Mouse (Mus musculus) embryonic fibroblast, embryonic 13.5 days (primary cell): ENCODE results near the gene Cux1. TPM values are rescaled to one million over a fixed set of nuclear protein-coding genes. Genes with fewer than 3 reads are reported as not detected.

Source experiments
- H3K27ac ChIP-seq: 2 replicates; pipeline ENCODE4 v1.5.1; 2012; ENCODE audit warnings: low read length, control low read depth, inconsistent platforms; ENCODE audit not compliant: insufficient read depth
- H3K4me1 ChIP-seq: 2 replicates; pipeline ENCODE4 v1.6.1; 2011; ENCODE audit warnings: low read length; ENCODE audit not compliant: control insufficient read depth, insufficient read depth
- H3K4me3 ChIP-seq: 2 replicates; pipeline ENCODE4 v1.5.1; 2011; ENCODE audit warnings: mild to moderate bottlenecking, control low read depth, low read length; ENCODE audit not compliant: insufficient read depth
- CTCF ChIP-seq: IDR thresholded peaks from 2 replicates; pipeline ENCODE4 v1.5.1; 2011; ENCODE audit warnings: mild to moderate bottlenecking, control low read depth, low read length, moderate library complexity, borderline replicate concordance; ENCODE audit not compliant: insufficient read depth
- POLR2A ChIP-seq: IDR thresholded peaks from 2 replicates; pipeline ENCODE4 v1.6.1; 2011; ENCODE audit warnings: low read depth, mild to moderate bottlenecking, control low read depth, low read length, moderate library complexity
- polyA plus RNA-seq: library from polyadenylated mRNA; stranded (reverse); fragments of >200 nt; gene quantifications from 2 replicates; pipeline ENCODE4 v1.2.4, GENCODE M21; 2011; ENCODE audit warnings: low read depth; ENCODE audit not compliant: missing spikeins, insufficient read length

The Cux1 gene
- polyA plus RNA-seq, 1 experiment: 48.4 TPM

DNA sequence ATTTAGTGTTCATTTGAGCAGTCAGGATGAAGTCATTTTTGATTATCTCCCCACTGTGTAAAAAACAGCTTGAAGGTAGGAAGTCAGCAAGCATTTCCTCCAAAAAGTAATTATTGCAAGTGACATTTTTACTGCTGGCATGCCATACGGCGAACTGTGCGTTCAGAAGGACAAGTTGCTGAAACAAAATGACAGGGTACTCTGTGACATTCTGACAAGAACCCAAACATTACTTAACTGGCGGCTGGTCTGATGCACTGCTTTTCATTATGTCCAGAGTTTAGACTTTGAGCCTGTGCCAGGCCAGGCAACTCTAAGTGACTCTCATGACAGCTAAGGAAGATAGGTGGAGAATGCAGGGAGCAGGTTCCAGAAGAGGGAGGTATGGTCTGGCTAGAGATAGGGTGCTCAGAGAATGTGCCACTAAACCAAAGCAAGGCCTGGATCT, 274.3 kb downstream of the Cux1 start:
- no peaks in the 10 kb centered on the region for H3K4me1 ChIP-seq
- no peak overlapping the region for H3K27ac ChIP-seq
- TF ChIP-seq POLR2A: no peak
- no peak for TF ChIP-seq CTCF
- H3K4me3 ChIP-seq: no peak overlapping the region

DNA sequence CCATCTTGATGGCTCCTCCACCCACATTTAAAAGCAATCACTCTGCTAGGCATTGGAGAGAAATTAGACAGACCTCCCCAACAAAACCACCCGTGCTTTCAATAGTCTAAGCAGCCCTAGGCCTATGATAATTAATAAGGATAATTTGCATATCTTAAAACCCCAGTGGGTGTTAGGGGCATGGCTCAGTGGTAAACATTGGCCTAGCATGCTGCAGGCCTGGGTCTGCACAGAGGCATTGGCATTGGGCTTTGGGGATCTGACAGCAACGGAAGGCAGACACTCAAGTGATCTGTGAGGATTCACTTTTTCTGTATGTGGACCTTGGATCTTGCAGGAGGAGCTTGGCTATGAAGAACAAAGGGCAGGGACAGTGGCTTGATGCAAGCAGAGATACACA, 274.9 kb downstream of the Cux1 start:
- no peaks in the 10 kb centered on the region for H3K4me1 ChIP-seq
- TF ChIP-seq POLR2A (no peak), CTCF (no peak)
- H3K27ac ChIP-seq: no peak overlapping the region

DNA sequence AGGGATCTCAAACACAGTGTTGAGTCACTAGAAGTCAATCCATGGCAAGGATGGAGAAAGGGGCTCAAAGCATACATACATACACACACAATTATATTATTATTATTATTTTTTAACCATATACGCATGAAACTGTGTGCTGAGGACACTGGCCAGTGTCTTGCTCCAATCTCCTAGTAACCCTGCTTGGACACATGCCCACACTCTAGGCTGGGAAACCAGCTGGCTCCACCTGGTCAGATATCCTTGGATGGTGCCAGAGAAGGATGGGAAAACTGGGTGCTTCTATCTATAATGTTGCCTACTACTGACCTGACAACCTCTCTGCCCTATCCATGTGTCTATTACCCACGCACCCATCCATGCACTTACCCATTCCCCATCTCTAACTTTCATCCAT, 275.7 kb downstream of the Cux1 start:
- Histone ChIP-seq H3K4me1 (no peaks in the 10 kb centered on the region; the same call in 1 of the 2 replicates), H3K27ac (no peak overlapping the region), H3K4me3 (no peak overlapping the region)
- TF ChIP-seq POLR2A (no peak), CTCF (no peak)

More for the DNA sequence above, 274.9 kb downstream of the Cux1 start:
- no peak overlapping the region for H3K4me3 ChIP-seq

DNA sequence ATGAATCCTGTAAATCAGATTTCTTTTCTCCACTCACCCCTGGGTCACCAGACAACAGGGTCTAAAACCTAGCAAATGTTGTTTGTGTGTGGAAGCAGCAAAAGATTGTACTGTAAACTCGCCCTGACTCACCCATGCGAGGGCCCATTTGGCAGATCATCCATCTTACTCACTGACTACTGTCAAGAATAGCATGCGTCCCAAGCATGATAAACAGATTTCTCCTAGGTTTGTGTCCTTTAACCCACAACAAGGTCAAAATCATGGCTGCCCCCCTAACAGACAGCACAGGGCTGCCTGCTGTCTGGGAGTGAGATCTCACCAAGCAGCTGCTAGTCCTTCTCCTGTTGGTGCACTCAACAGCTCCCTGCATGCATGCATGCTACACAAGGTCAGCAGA, 277.5 kb downstream of the Cux1 start:
- Histone ChIP-seq H3K27ac (no peak overlapping the region), H3K4me1 (peaks cover 8% of the 10 kb centered on the region), H3K4me3 (no peak overlapping the region)
- TF ChIP-seq CTCF (no peak), POLR2A (no peak)

DNA sequence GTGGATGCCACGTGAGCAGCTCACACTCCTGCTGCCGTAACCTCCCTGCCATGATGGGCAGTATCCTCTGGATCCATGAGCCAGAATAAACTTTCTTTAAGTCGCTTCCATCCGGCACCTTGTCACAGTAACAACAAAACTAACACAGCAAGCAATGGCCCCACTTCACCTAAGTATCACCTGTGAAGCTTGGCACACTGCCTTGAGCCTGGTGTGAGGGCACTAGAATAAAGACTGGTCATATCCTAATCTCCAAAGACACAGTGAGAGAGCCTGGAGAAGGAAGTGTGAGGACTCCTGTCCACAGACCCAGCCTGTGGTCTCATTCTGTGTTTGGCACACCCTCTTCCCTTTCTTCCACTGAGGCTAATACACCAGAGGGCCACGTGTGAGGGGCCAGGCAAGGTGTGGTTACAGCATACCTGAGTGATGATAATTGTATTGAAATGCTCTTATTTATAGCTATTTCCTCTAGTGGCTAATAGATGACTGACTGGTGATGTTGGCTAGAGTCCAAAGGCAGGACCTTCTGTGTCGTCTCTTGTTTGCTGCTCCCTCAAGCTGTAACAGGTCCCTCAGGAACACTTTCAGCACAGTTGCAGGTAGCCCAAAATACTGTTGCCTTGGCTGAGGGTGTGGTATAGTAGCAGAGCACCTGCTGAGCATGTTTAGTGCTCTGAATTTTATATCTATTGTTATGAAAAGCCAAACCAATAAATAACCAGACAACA, 278.8 kb downstream of the Cux1 start:
- Histone ChIP-seq H3K4me3 (no peak overlapping the region), H3K27ac (no peak overlapping the region), H3K4me1 (peaks cover 8% of the 10 kb centered on the region)
- TF ChIP-seq CTCF (no peak), POLR2A (no peak)

DNA sequence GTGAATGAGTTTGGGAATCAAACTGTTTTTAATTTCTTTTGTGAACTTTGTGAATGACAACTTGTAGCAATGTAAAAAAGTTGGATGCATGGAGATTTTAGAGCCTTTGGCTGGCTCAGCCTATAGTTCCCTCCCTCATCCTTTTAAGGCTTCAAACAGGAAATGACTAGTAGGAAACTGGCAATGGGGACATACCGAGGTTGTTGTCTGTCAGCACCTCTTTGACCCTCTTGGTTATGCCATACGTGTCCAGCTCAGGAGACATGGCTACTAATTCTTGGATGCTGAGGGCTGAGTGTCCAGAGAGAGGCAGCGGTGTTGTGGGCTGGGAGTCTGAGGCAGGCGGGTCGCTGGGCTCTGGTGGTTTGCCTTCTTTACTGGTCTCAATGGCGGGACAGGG, 280.7 kb downstream of the Cux1 start:
- no peak overlapping the region for H3K4me3 ChIP-seq
- no peak for TF ChIP-seq CTCF
- TF ChIP-seq POLR2A: no peak
- no peak overlapping the region for H3K27ac ChIP-seq
- H3K4me1 ChIP-seq: peaks cover 8% of the 10 kb centered on the region

DNA sequence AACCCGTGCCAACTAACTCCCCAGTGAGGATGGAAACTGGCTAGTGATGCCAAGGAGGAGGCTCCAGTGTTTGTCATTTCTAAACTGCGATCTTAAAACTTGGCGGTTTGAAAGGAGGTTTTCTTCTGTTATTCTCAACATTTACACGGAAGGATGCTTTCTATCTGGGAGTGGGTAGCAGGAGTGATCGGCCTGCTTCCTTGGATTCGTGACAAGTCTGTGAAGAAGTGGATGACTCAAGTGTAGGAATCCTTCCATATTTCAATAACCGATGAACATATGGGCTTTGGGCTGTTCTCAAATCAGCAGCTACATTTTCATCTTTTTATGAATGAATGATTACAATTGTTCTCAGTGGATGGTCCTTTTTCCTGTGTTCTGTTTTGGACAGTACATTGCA, 282.2 kb downstream of the Cux1 start:
- Histone ChIP-seq H3K27ac (no peak overlapping the region), H3K4me3 (no peak overlapping the region), H3K4me1 (peaks cover 8% of the 10 kb centered on the region)
- TF ChIP-seq CTCF (no peak), POLR2A (no peak)

DNA sequence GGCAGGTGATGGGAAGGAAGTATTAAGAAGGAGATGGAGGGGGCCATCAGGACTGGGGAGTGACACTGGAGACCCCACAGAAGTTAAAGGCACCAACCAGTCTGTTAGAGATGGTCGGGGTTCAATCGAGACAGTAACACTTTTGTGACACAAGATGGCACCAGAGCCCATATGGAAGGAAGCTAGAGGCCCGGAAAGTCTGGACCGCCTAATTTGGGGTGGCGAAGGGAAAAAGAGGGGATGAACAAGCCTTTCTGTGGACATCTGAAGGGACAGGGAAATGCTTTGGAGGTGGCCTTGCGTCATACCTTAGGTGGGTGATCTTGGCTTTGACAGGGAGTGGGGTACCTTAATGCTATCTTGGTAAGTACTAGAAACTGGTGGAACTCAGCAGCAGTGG, 285.9 kb downstream of the Cux1 start:
- H3K4me1 ChIP-seq: peaks cover 8% of the 10 kb centered on the region
- no peak overlapping the region for H3K4me3 ChIP-seq
- TF ChIP-seq POLR2A (no peak), CTCF (no peak)
- no peak overlapping the region for H3K27ac ChIP-seq

DNA sequence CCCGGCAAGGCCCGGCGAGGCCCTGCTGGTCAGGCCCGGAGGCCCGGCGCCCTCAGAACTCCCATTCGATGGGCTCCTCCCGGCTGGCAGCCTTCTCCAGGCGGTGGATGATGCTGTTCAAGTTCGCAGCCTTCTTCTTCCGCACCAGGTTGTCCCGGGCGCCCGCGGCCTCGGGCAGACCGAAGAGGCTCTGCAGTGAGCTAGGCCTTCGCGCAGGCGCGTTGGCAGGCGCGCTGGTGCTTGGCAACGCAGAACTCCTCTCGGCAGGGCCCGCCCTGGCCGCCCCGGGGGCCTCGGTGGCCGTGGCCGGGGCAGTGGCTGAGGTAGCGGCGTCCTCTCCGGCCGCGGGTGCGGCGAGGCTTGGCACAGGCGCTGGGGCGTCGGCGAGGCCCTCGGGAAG, 292.6 kb downstream of the Cux1 start:
- Histone ChIP-seq H3K27ac (no peak overlapping the region), H3K4me1 (no peaks in the 10 kb centered on the region), H3K4me3 (no peak overlapping the region)
- TF ChIP-seq POLR2A (no peak), CTCF (no peak)

DNA sequence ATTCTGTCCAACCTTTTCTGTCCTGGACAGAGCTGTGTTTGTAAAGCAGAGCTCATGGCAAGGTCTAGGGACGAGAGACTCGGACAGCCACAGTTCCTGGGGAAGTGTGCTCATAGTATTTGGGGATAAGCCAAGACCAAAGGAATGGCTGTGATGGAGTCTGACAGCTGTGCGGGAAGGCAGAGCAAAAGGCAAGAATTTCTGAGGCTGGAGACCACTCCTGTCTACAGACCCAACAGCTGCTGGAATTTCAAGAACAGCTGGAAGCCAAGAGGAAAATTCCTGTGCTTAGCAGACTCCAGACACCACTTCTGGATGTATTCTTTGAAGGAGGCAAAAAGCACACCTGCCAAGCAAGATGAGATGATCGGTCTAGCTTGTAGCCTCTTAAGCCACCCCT, 297.4 kb downstream of the Cux1 start:
- no peaks in the 10 kb centered on the region for H3K4me1 ChIP-seq
- no peak for TF ChIP-seq CTCF
- no peak overlapping the region for H3K4me3 ChIP-seq
- H3K27ac ChIP-seq: no peak overlapping the region
